Mouse (Mus musculus): ENCODE measurements around the gene Ap1g2.
A peak's percentile ranks its signal among the peaks of the same experiment; 100 is the strongest.

Ap1g2 gene

DNA sequence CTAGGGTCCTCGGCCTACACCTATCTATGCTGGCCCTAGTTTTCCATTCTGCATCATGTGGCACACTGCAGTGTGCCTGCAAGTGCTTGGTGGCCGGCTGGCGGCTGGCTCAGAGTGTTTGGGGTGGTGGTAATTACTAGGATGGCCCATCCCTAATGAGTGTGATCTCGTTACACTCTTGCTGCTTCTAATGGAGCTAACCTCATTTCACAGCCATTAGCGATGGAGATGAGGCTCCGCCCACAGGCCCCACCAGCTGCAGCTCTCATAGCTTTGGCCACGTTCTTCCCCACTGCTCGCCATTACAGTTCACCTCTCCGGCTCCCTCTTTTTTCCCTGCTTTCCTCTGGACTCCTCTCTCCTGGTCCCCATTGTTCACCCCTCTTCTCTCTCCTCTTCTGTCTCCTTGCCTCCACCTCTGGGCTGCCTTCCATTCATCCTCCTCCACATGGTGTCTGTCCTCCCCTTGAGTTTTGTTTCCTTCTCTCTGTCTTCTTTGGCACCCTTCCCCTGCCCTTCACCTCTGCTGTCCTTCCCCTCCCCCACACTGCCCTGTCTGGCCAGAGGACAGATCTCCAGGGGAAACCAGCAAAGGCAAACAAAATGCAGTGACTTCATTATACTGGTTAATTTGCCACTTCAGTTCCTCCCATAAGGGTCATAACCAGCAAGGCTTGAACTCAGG, 20.9 kb downstream of the Ap1g2 start:
- DNase-seq: no peak

DNA sequence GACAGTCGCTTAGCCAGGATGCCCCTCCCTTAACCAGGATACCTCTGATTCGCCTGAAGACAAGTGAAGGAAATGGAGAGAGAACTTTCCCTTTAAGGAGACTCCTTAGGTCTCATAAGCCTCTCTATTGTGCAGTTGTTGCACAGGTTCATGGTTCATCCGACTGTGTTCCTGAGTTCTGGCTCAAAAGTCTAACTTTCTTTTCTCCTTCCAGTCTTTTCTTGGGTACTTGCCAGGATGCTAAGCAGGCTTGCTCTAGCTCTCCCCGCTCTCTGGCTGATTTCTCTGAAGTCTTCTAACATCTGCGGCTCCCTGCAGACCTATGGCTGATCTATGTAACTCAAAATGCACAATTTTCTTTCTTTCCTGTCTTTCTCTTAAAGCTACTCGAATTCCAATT, 22.9 kb downstream of the Ap1g2 start:
- DNase-seq: no peak

DNA sequence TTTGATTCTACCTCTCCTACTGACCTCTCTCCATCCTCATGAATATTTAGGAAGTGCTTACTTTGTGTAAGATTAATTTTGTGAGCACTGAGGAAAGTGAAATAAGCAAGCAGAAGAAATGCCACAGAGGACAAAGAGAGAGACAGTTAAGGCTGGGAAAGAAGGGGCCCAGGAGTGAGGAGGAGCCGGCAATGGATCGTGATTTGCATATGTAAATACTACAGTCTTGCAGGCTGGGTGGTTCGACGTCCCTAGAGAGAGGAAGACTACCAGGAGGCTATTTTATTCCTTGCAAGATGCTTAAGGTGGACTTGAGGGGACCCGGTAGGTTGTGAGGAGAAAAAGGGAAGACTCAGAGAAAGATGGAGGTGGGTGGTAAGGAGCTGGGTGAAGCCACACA, 25.3 kb downstream of the Ap1g2 start:
- no peak for DNase-seq

DNA sequence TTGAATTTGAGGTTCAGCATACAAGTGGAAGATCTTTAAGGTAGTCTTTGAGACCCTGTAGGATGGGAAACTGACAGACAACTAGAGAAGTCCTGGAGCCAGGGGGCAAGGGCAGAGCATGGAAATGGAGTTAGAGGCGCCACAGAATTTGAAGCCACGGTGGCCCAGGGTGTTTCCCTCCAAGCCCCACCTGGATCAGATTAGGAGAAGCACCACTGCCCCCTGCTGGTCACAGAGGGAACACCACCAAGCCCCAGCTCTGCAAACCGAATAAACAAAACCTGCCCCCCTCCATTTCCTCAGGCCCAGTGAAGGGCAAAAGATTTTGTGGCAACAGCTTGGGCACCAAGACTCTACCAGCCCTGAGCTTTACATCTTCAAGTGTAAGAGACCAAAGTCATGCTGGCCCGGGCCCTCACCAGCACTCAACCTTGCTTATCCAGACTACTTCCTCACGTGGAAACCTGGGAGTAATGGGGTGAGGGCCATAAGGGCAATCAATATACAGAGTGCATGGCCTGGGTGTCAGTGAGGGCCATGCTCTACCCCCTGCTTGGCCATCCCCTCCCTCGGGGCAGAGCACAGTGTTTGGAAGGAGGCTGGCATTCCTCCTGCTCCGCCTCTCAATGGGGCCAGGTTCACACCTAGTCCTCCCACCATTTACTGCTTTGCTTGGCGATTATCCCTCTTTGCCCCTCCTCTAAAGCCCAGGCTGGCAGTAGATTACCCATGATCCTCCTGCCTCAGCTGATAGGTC, 27.0 kb downstream of the Ap1g2 start:
- DNase-seq: peak; percentile 77

DNA sequence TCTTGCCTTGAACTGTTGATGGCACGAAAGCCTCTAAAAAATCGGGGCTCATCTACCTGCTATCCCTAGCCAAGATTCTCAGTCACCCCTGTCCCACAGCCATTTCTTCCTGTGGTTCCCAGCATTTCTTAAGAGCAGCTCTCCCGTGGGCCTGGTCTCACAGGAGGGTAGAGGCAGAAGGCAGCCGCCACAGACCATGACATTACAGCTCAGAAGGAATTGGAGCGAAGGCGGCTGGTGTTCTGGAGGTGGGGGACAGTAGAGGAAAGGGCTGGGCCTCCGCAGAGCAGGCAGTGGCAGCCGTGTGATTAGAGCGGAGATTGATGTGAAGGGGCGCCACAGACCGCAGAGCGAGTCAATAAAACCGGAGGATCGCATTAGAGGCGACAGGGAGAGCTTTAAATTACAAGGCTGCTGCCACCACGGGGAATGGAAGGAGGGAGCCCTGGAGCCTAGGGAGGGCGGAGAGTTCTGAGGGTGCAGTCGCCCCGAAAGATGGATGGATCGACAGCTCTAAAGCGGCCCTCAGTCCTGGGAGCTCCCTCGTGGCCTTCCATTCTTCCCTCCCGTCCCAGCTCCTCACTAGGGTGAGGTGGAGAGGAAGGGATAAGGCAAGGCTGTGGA, 27.9 kb downstream of the Ap1g2 start:
- no peak for DNase-seq

DNA sequence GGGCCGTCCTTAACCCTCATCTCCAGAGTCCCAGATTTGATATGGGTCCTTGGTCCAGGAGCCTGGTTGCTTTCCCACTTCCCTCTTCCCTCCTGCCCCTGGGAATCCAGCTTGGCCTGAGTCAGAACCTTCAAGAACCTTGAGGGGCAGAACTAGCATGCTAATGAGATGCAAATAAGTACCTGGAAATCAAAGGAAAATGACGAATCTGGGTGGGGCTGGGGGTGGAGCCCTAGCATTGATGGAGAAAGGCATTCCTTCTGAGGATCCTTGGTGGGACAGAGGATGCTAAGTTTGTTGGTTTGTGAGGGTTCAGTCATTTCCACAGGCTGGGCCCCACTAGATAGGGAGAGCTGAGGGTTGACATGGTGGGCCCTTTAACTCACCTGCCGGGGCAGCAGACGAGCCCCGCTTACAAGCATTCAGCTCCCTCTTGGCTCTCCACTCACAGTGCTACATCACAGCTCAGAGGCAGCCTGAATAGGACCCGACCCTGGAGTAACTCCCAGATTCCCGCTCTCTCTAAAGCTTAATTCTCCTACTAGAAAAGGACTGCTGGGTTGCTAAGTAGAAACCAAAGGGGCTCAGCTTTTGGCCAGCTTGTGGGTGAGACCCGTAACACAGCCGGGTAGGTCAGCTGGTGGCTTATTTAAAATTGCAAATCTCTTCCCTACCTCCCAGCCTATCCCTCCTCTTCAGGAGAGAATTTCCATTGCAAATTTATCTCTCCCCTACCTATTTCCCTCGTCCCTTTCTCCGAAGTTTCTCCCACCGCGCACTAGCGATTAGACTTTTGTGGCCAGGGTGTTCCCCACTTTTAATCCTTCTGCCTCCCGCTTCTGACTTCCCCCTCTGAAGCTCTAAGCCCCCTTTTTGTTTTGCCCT, 28.7 kb downstream of the Ap1g2 start:
- DNase-seq: no peak

DNA sequence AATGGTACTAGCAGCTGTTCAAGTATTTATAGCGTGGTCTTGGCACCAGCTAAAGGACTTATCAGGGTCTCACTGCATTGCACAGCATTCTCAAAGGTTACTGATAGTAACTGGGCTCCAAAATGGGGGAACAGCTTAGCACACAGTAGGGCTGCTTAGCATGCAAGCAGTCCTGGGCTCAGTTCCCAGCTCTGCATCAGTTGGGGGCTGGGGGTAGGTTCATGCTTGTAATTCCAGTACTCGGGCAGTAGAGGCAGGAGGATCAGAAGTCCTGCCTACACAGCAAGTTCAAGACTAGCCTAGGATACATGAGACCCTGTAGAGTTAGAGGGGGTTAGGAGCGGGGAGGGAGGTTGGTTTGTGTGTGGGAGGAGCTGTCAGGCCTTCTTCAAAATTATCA, 29.4 kb downstream of the Ap1g2 start:
- DNase-seq: no peak

DNA sequence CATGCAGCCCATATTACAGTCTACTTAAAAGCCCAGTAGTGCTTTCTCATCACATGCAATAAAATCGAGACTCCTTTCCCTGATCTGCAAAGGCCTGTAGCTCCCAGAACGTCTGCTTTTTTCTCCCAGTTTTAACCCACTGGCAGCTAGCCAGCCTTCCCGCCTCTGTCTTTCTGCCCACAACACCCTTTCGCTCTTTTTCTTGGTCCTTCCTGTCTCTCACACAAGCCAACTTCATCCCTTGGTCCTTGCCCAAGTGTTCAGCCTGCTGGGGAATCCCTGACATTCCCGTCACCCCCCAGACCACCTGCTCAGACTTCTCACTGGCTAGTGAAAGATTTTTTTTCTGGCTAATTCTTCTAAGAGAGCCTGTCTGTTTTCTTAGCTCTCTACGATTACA, 30.2 kb downstream of the Ap1g2 start:
- DNase-seq: no peak

DNA sequence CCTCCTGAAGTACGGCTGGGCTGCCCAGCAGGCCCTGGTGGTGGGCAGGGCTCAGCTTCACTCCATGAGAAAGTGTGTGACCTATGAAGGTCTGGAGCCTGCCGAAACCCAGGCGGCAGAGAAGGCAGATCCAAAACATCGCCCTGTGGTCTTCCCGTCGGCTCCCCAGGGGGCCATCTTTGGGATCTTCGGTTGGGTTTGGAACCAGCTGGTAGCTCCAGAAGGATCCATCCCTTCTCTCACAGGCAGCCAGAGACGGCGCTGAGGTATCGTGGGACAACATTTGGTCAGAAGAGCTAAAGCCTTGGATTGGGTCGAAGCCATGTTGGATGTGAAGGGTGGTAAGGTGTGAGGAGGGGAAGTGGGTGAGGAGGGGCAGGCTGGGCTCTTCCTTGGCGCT, 32.0 kb downstream of the Ap1g2 start:
- DNase-seq: no peak

DNA sequence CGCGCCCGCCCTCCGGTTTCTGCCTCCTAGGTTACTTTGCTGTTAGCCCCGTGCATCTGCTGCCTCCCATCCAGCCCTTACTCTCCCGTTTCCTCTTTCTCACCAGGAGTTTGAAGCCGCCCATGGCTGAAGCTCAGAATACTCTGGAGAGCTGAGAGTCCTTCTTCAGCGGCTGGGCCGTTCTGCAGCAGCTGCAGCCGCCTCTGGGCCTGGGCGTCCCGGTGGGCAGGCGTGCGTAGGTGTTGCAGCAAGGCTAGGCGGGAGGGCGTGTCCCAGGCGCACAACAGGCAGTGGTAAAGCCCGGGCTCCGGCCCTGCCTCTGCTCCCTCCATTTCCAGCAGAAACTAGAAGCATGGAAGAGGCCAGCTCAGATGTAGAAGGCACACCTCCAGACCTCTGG, 34.6 kb downstream of the Ap1g2 start:
- no peak for DNase-seq

DNA sequence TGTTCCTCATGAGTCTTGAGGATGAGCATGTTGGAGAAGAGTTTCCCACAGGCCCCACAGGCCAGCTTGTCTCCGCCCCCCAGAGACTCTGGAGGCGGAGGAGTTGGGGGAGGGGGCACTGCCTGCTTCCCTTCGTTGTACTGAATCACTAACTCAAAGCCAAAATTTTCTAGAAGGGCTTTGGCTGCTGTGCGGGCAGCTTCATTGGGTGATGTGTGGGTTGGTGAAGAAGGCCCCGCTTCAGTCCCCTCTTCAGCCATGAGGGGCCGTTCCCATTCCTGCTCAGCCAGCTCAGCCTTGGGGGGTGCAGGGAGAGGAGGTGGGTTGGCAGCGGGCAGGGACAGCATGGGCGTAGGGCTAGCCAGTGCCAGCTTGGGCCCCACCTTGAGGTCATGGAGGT, 40.4 kb downstream of the Ap1g2 start:
- no peak for DNase-seq

DNA sequence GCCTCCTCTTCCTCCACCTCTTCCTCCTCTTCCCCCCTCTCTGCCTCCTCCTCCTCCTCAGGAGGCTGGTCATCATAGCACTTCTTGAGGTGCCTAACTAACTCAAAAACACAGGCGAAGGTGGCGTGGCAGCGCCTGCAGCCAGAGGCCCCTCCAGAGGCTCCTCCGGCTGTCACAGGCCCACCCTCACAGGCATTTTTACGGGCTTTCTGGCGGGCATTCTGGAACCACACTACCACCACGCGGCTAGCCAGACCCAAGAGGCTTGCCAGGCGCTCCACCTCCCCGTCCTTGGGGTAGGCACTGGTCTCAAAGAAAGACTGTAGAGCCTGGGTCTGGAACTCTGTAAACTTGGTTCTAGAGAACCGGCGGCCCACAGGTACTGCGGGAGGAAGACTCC, 41.0 kb downstream of the Ap1g2 start:
- no peak for DNase-seq

DNA sequence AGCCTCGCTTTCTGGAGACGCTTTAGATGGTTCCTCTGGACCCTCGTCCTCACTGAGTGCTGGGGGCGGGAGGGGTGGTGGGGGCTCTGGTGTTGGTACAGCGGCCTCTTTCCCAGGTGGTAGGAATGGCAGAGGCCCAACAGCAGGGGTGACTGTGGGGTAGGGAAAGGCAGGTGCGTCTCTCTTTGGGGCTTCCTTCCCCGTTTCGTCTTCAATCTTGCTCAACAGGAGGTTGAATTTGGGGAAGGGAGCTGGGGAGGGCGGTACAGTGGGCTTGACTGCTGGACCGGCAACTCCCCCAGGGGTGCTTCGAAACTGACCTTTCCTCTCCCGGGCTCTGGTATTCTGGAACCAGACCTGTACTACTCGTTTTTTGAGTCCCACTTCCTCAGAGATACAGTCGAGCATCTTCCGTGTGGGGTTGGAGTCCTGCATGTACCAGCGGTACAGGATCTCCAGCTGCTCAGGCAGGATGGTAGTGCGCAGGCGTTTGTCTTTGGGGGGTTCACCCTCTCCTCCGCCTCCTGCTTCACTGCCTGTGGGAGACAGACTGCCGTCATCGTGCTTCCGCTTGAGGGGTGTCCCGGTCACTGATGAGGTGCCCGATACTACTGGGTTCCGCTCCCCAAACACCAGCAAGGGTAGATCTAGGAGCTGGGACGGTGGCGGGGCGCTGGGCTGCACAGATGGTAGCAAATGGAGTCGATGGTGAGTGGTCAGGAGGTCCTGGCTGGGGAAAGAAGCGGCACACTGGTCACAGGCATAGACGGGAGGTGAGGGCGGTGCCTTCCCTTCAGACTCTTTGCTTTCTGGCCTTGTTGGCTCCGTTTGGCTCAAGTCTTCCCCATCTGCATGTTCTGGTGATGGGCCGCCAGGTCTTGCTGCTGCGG, 41.7 kb downstream of the Ap1g2 start:
- no peak for DNase-seq

DNA sequence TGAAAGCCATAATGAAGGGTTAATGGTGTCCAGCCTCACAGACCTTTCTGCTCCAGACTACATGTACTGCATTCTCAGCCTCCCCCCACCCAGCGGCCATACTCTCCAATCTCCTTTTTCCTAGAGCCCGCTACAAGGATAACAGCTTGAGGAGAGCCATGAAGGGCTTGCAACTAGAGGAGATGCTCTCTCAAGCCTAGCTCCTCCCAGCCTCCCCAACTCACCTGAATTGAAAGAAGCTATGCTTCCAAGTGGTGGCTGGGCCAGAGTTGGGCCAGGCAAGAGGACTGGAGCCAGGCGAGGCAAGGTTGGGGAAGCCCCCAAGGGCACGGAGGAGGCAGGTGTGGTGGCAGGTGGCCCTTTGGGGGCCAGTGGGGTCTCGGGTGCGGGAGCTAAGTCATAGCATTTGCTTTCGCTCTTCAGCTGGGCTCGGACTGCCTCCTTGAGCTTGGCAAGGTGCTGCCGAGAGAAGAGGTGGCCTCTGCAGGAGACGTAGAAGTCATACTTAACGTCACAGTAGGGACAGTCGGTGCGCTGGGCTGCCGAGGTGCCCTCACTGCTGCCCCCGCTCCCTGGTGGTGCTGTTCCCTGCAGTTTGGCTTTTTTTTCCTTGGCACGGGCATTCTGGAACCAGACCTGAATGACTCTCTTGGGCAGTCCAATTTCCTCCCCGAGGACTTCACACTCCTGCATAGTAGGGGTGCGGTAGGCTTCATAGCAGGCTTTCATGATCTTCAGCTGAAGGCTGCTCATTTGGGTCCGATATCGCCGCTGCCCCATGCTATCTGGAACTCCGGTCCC, 42.6 kb downstream of the Ap1g2 start:
- DNase-seq: no peak

DNA sequence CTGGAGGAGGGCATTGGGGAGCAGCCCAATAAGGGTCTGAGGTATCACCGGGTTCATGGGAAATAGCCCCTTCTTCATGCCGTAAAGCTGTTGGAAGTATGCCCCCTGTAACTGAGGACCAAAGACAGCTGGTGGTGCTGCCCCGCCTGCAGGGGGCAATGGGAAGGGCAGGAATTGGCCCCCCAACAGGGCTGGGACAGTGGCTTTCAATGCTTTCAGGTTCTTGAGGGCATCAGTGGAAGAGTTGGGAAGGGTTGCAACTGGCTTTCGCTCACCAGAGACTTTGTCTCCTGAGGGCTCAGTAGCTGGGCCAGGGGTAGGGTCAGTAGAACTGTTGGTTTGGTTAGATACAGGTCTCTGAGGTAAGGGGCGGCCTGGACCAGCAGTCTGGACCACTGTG, 43.3 kb downstream of the Ap1g2 start:
- no peak for DNase-seq

DNA sequence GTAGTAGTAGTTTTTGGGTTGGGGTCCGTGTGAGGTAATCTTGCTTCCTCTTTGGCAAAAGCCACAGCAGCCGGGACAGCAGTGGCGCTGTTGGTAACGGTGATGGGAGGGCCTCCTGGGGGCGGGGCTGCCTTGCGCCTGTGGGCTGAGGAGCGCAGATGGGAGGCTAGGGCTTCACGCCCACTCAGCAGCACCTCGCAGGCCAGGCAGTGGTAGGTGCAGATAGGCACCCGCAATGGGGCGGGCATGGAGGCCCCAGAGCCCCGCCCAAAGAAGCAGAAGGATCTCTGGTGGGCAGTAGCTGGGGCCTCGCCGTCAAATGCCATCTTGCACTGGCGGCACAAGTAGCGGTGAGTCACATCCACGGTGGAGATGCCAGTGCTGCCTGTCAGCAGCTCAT, 43.8 kb downstream of the Ap1g2 start:
- peak; percentile 58 for DNase-seq

DNA sequence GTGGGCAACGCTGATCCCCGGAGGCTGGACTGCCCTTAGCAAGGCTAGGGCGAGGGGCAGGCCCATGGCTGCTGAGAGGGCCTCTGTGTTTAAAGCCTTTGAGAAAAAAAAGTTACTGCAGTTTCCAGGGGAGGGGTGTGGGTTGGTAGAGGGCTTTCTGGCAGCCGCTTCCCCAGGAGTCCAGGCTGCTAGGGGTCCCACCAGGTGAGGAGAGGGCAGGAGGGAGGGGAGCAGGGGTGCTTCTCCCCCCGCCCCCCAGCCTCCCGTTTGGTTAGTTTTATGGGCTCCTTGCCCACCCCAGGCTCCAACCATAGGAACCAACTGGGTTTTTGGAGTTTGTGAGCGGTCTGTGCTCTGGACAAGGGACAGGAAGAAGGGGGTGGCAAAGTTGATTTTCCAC, 44.5 kb downstream of the Ap1g2 start:
- no peak for DNase-seq

DNA sequence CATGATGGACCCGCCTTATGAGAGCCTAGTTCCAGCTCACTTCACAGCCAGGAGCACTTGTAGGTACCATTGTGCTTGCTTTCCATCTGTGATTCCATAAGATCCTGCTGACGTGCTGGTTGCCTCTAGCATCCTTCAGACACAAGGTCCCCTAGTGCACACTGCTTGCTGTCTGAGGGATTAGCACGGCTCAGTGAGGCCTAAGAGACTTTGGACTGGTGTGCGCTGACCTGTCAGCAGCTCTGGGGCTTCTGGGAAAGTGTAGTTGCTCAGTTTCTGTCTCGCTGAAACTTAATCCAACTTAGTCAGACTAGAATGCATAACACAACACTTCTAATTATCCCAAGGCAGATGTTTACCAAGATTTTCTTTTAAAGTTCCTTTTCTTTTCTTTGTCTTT, 46.5 kb downstream of the Ap1g2 start:
- no peak for DNase-seq

DNA sequence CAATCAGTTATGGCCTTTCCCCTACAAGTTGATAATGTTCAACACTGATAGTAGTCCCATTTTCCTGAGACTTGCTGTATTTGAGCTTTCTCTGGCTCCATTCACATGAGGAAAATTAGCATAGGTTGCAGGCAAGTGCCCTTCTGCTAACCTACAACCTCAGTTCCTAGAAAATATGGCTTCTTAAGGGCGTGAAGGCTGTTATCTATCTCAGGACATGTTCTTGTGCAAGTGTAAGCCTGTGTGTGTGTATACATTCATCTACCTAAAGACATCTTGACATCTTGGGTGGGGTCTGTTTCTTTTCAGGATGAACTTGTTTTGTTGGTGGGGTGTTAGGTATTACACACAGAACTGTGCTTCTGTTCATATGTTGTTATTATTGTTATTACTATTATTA, 47.4 kb downstream of the Ap1g2 start:
- DNase-seq: no peak

DNA sequence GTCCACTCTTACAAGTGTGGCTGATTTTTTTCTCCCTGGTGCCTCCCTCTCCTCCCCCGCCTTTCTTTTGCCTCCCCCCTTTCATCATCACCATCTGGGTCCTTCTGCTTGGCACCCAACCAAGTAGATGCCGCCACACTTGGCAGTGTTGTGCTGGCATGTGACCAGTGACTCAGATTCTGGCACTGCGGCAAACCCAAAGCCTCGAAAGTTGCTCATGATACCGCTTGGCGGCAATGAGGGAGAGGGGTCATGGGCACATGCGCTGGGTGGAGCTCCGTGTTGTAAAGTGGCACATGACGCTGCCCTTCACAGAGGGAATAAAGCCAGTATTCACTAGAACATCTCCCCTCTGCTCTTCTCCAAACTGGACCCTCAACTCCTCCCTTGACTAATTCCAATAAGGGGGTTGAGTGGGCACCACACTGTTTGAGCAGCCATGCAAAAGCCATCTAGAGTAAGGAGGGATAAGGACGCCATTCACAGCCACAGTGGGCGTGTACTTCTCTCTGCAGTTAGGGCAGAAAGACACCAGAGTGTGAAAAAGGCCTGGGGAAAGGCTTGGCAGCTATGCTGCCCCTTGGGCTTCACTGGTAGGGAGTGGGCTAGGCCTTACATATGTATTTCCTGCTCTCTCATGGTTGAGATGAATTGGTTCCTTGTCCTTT, 51.1 kb downstream of the Ap1g2 start:
- no peak for DNase-seq

DNA sequence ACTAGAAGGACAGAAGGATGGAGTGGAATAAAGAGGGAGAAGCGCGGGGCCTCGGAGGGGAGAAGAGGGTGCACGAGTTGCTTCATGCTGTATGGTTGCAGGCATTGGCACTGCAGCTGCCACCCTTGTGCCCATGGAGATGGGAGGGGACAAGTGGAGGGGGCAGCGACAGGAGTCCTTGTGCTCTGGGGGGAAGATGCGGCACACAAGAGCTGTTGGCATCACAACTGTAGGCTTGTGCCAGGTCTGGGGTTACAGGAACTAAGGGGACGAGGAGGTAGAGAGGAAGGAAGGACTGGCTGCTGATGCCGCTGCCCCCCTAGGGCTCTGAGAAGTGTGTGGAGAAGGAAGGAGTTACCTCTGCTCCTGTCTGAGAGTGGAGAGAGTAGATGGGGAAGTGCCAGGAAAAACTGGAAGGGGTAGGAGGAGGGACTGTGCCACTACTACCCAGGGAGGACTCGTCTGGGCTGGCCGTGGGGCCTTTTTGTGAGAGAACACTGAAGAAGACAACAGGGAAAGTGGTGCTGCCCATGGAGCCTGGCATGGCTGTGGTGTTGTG, 52.1 kb downstream of the Ap1g2 start:
- no peak for DNase-seq

All from thymus, postnatal 25 days (tissue).